Mouse (Mus musculus): ENCODE data around the gene Slco1c1.
"Not testable (repeated sequence)": the region's sequence is repeated elsewhere in the genome, so short reads cannot be mapped to it uniquely, and the experiment has no call there.

Gene Slco1c1

GRCm38 (mm10) chr6:141590002-141590401, 65.8 kb downstream of the Slco1c1 start:
- no peak for DNase-seq (ENCODE audit: low spot score)

GRCm38 (mm10) chr6:141590598-141591200, 66.5 kb downstream of the Slco1c1 start:
- DNase-seq (ENCODE audit: low spot score) = not testable (repeated sequence)

GRCm38 (mm10) chr6:141596081-141596480, 71.9 kb downstream of the Slco1c1 start:
- DNase-seq (ENCODE audit: low spot score) = no peak

- DNase-seq (ENCODE audit: low spot score) = no peak
Measured at GRCm38 (mm10) chr6:141597037-141597436, 72.9 kb downstream of the Slco1c1 start.

- DNase-seq (ENCODE audit: low spot score) = no peak
Measured at GRCm38 (mm10) chr6:141600940-141601339, 76.8 kb downstream of the Slco1c1 start.

GRCm38 (mm10) chr6:141610702-141611260, 86.6 kb downstream of the Slco1c1 start:
- DNase-seq (ENCODE audit: low spot score) = no peak

GRCm38 (mm10) chr6:141614017-141614416, 89.8 kb downstream of the Slco1c1 start:
- no peak for DNase-seq (ENCODE audit: low spot score)

- no peak for DNase-seq (ENCODE audit: low spot score)
Measured at GRCm38 (mm10) chr6:141615348-141615747, 91.2 kb downstream of the Slco1c1 start.
